Mouse (Mus musculus): ENCODE results near the gene Ppp1ca. TPM values are rescaled to one million over a fixed set of nuclear protein-coding genes. Genes with fewer than 3 reads are reported as not detected.

Ppp1ca gene
- polyA plus RNA-seq, 1 experiment from 2014 or later: 560 TPM

- H3K27ac ChIP-seq (replicated peaks): no peak overlapping the region
- no peaks in the 10 kb centered on the region for H3K9me3 ChIP-seq
- peaks cover 26% of the 10 kb centered on the region for H3K27me3 ChIP-seq
- no peak for ATAC-seq (replicated peaks)
- H3K4me1 ChIP-seq: peaks cover 24% of the 10 kb centered on the region
- H3K4me2 ChIP-seq (replicated peaks): no peak overlapping the region
- no peak overlapping the region for H3K9ac ChIP-seq (replicated peaks)
- no peaks in the 10 kb centered on the region for H3K36me3 ChIP-seq
- H3K4me3 ChIP-seq: no peak overlapping the region
- WGBS: 76% methylated on average over 6 of the region's 6 CpGs
Measured at GRCm38 (mm10) chr19:4219943-4220342, 28.1 kb downstream of the Ppp1ca start.

DNA sequence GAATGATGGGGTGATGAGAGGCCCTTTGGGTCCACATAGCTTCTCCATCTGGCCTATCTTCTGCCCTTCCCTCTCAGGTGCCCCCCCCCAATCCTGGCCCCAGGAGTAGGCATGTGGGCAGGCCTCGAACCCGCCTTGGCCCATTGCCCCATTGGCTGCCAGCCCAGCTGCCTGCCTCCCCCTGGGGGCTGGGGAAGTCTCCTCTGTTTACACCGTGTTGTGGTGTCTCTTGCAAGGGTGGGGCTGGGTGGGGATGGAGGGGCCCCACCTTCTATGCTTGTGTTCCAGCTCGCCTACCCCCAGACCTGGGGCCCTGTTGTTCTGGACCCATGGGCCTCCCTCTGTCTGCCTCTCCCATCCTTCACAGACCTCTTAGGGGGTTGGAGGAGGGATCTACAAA is 28.6 kb downstream of the Ppp1ca start:
- peaks cover 19% of the 10 kb centered on the region for H3K4me1 ChIP-seq
- no peak for ATAC-seq (replicated peaks)
- no peak overlapping the region for H3K4me3 ChIP-seq
- no peaks in the 10 kb centered on the region for H3K36me3 ChIP-seq
- H3K4me2 ChIP-seq (replicated peaks): no peak overlapping the region
- no peak overlapping the region for H3K9ac ChIP-seq (replicated peaks)
- no peak overlapping the region for H3K27ac ChIP-seq (replicated peaks)
- H3K9me3 ChIP-seq: no peaks in the 10 kb centered on the region
- peaks cover 21% of the 10 kb centered on the region for H3K27me3 ChIP-seq
- WGBS: 38% methylated on average over 4 of the region's 4 CpGs

DNA sequence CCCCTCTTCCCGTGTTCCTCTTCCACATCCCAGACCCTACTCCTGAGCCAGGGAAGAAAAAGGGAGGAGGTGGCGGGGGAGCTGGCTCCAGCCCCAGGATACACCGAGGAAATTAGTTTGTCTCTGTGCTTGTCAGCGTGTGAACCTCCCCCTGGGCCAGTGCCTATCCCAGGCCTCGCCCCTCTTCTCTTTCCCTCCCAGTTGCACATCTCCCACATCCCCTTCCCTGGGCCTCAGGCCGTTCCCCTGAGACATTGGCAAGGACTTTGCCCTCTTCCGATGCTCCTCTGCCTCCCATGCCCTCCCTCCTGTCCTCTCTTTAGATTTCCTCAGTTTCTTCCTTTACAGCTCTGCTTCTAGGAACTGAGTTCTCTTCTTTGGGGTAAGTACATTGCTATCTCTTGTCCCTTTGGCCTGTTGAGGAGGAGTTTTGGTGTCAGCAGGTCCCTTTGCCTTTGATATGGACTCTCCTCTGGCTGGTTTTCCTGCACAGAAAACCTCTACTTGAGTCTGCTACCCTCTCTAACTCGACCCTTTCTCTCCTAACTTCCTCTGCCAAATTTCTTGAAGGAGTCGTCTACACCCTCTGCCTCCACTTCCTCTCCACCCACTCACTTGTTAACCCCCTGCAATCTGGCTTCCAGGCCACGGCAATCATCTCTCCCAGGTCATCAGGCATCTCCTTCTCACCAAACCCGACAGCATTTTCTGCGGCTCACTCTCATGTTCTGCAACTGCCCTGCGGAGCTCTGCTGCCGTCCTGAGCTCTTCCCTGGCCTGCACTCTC is 29.3 kb downstream of the Ppp1ca start:
- WGBS: 43% methylated on average over 14 of the region's 14 CpGs
- no peak overlapping the region for H3K9ac ChIP-seq (replicated peaks)
- peaks cover 14% of the 10 kb centered on the region for H3K27me3 ChIP-seq
- H3K4me2 ChIP-seq (replicated peaks): no peak overlapping the region
- H3K27ac ChIP-seq (replicated peaks): no peak overlapping the region
- no peaks in the 10 kb centered on the region for H3K36me3 ChIP-seq
- ATAC-seq (replicated peaks): no peak
- H3K4me1 ChIP-seq: peaks cover 15% of the 10 kb centered on the region
- H3K9me3 ChIP-seq: no peaks in the 10 kb centered on the region
- H3K4me3 ChIP-seq: no peak overlapping the region

DNA sequence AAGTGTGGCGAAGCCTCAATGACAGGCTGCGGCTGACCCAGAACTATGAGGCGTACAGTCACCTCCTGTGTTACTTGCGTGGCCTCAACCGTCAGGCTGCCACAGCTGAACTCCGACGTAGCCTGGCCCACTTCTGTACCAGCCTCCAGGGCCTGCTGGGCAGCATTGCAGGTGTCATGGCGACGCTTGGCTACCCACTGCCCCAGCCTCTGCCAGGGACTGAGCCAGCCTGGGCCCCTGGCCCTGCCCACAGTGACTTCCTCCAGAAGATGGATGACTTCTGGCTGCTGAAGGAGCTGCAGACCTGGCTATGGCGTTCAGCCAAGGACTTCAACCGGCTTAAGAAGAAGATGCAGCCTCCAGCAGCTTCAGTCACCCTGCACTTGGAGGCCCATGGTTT is 30.3 kb downstream of the Ppp1ca start:
- WGBS: 83% methylated on average over 11 of the region's 11 CpGs
- Histone ChIP-seq H3K27ac (replicated peaks) (no peak overlapping the region), H3K9me3 (no peaks in the 10 kb centered on the region), H3K4me3 (no peak overlapping the region), H3K4me1 (peaks cover 12% of the 10 kb centered on the region), H3K36me3 (no peaks in the 10 kb centered on the region), H3K27me3 (peaks cover 4% of the 10 kb centered on the region; the same call in 1 of the 2 replicates), H3K4me2 (replicated peaks) (no peak overlapping the region), H3K9ac (replicated peaks) (no peak overlapping the region)
- ATAC-seq (replicated peaks): no peak

DNA sequence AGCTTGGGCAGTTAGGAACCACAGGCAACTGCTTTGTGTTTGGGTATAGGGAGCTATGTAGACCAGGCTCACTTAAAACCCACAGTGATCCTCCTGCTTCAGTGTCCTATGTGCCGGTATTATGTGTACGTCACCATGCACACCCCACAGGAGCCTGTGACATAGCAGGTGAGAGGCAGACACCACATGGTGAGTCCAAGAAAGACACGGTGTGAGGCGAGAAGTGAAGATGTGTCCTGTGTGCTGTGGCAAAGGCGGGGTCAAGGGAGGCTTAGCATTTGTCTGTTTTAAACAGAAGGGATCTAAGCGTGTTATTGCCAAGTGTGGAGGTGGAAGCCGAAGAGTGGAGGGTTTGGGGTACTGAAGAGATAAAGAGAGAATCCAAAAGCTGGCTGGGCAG is 34.9 kb downstream of the Ppp1ca start:
- peaks cover 14% of the 10 kb centered on the region for H3K27me3 ChIP-seq
- H3K9ac ChIP-seq (replicated peaks): no peak overlapping the region
- 92% methylated on average over 7 of the region's 7 CpGs for WGBS
- peaks cover 5% of the 10 kb centered on the region for H3K4me1 ChIP-seq
- no peak overlapping the region for H3K4me2 ChIP-seq (replicated peaks)
- no peak overlapping the region for H3K27ac ChIP-seq (replicated peaks)
- ATAC-seq (replicated peaks): no peak
- no peak overlapping the region for H3K4me3 ChIP-seq
- H3K36me3 ChIP-seq: no peaks in the 10 kb centered on the region
- no peaks in the 10 kb centered on the region for H3K9me3 ChIP-seq

DNA sequence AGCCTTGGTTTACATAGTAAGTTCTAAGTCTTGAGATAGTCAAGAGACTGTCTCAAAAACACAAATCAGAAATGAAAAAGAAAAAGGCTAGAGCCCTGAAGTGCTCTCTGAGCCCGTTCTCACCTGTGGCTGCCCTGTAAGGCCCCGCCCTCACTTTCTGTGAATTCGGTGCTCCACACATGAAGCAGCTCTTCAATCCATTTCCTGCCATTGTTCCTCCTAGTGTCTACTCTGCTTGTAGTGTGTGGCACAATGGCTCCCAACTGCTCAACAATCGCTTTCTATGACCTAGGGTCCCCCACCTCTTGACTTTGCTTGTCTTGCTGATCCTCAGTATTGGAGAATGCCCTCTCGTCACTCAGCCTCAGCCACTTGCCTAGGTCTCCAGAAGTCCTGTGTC is 35.6 kb downstream of the Ppp1ca start:
- no peaks in the 10 kb centered on the region for H3K9me3 ChIP-seq
- H3K9ac ChIP-seq (replicated peaks): no peak overlapping the region
- H3K4me2 ChIP-seq (replicated peaks): no peak overlapping the region
- no peak for ATAC-seq (replicated peaks)
- no peak overlapping the region for H3K4me3 ChIP-seq
- H3K27ac ChIP-seq (replicated peaks): no peak overlapping the region
- H3K4me1 ChIP-seq: peaks cover 10% of the 10 kb centered on the region
- H3K27me3 ChIP-seq: peaks cover 14% of the 10 kb centered on the region
- H3K36me3 ChIP-seq: no peaks in the 10 kb centered on the region
- 77% methylated on average over 5 of the region's 5 CpGs for WGBS

- Histone ChIP-seq H3K36me3 (no peaks in the 10 kb centered on the region), H3K27ac (replicated peaks) (no peak overlapping the region), H3K9ac (replicated peaks) (no peak overlapping the region), H3K4me1 (peaks cover 13% of the 10 kb centered on the region), H3K27me3 (peaks cover 17% of the 10 kb centered on the region), H3K9me3 (no peaks in the 10 kb centered on the region), H3K4me3 (no peak overlapping the region), H3K4me2 (replicated peaks) (no peak overlapping the region)
- WGBS: 13% methylated on average over 8 of the region's 8 CpGs
- no peak for ATAC-seq (replicated peaks)
Measured at GRCm38 (mm10) chr19:4227894-4228678, 36.2 kb downstream of the Ppp1ca start.

- no peak overlapping the region for H3K27ac ChIP-seq (replicated peaks)
- no peak overlapping the region for H3K9ac ChIP-seq (replicated peaks)
- peaks cover 13% of the 10 kb centered on the region for H3K4me1 ChIP-seq
- no peak for ATAC-seq (replicated peaks)
- H3K36me3 ChIP-seq: no peaks in the 10 kb centered on the region
- no peak overlapping the region for H3K4me3 ChIP-seq
- H3K4me2 ChIP-seq (replicated peaks): no peak overlapping the region
- H3K27me3 ChIP-seq: peaks cover 18% of the 10 kb centered on the region
- no peaks in the 10 kb centered on the region for H3K9me3 ChIP-seq
- 75% methylated on average over 4 of the region's 4 CpGs for WGBS
Measured at GRCm38 (mm10) chr19:4228891-4229290, 37.0 kb downstream of the Ppp1ca start.

- Histone ChIP-seq H3K9me3 (no peaks in the 10 kb centered on the region), H3K4me3 (no peak overlapping the region), H3K36me3 (no peaks in the 10 kb centered on the region), H3K4me2 (replicated peaks) (no peak overlapping the region), H3K27ac (replicated peaks) (no peak overlapping the region), H3K4me1 (peaks cover 13% of the 10 kb centered on the region), H3K9ac (replicated peaks) (no peak overlapping the region), H3K27me3 (peaks cover 18% of the 10 kb centered on the region)
- 46% methylated on average over 9 of the region's 9 CpGs for WGBS
- ATAC-seq (replicated peaks): no peak
Measured at GRCm38 (mm10) chr19:4229451-4230076, 37.7 kb downstream of the Ppp1ca start.

GRCm38 (mm10) chr19:4230415-4230814 is 38.5 kb downstream of the Ppp1ca start:
- WGBS: 72% methylated on average over 8 of the region's 8 CpGs
- H3K4me2 ChIP-seq (replicated peaks): no peak overlapping the region
- H3K27ac ChIP-seq (replicated peaks): no peak overlapping the region
- H3K4me3 ChIP-seq: no peak overlapping the region
- no peak for ATAC-seq (replicated peaks)
- H3K36me3 ChIP-seq: no peaks in the 10 kb centered on the region
- H3K9ac ChIP-seq (replicated peaks): no peak overlapping the region
- no peaks in the 10 kb centered on the region for H3K9me3 ChIP-seq
- H3K4me1 ChIP-seq: peaks cover 13% of the 10 kb centered on the region
- H3K27me3 ChIP-seq: peaks cover 18% of the 10 kb centered on the region

DNA sequence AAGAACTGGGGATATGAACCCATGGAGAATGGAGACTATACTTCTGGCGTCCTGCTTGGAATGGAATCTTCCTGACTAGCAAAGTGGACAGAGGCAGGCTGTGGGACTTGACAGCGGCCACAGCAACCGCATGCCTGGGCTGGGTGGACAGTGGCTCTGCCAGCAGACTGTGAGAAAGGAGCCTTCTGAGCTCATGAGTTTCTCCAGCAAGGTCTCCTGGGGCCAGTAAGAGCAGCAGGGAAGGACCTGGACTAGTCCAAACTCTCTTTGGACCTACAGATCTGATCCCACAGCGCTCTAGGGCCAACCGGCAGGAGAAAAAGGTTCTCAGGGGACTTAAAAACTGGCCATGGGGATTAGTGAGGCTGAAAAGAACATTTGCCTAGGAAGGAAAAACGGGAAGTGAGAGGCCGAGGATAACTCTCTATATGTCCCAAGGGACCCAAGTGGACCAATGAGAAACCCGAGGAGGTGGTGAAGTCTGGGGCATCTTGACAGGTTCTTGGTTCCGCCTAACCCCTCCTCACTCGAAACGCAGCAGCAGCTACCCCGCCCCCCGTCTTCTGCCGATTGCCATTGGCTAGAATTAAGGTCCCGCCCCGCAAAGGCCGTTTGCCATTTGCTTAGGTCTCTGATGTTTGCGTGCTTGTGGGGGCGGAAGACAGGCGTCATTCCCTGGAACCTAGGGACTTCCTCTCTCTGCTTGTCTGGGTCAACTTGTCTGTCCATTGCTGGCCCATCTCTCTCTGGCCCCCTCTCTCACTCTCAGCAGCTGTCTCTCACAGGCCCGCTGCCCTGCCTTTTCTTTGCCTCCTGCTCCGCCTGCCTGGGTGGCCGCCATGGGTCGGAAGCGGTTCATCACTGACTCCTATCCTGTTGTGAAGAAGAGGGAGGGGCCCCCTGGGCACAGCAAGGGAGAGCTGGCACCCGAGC is 39.7 kb downstream of the Ppp1ca start, which contains the start of gene Pold4:
Gene Pold4, plus strand, starts transcription at position 647 of the 933 bp plus-strand sequence.
- peak; percentile 93 for ATAC-seq (replicated peaks)
- Histone ChIP-seq H3K4me3 (peak within 1 kb of the TSS; percentile 64), H3K9me3 (no peaks in the 10 kb centered on the region), H3K4me2 (replicated peaks) (peak within 1 kb of the TSS; percentile 81), H3K36me3 (no peaks in the 10 kb centered on the region), H3K27ac (replicated peaks) (peak within 1 kb of the TSS; percentile 73; the same call in 1 of the 2 replicates), H3K4me1 (peaks cover 13% of the 10 kb centered on the region), H3K27me3 (peaks cover 18% of the 10 kb centered on the region), H3K9ac (replicated peaks) (peak within 1 kb of the TSS; percentile 70)
- 11% methylated on average over 26 of the region's 26 CpGs for WGBS
